Mouse (Mus musculus) forebrain, embryonic 13.5 days (tissue): ENCODE results near the gene Fhl4. TPM values are rescaled to one million over a fixed set of nuclear protein-coding genes. Genes with fewer than 3 reads are reported as not detected.

Experiments
- ATAC-seq: fragments of 200-750 bp; cut with Nextera tagmentation; 2 replicates; pipeline ENCODE4 v1.8.0; 2017
- H3K27ac ChIP-seq: fragments of 300-500 bp; sonication (generic); 2 replicates; pipeline ENCODE4 v1.5.1; 2015; ENCODE audit warnings: inconsistent platforms, mild to moderate bottlenecking, moderate library complexity
- H3K27me3 ChIP-seq: fragments of 300-500 bp; sonication (generic); 2 replicates; pipeline ENCODE4 v1.6.1; 2015; ENCODE audit warnings: mild to moderate bottlenecking, inconsistent platforms
- H3K36me3 ChIP-seq: fragments of 300-500 bp; sonication (generic); 2 replicates; pipeline ENCODE4 v1.6.1; 2015; ENCODE audit warnings: mild to moderate bottlenecking, inconsistent platforms; ENCODE audit not compliant: poor library complexity, severe bottlenecking
- H3K4me1 ChIP-seq: fragments of 300-500 bp; sonication (generic); 2 replicates; pipeline ENCODE4 v1.6.1; 2015; ENCODE audit warnings: inconsistent platforms
- H3K4me2 ChIP-seq: fragments of 300-500 bp; sonication (generic); 2 replicates; pipeline ENCODE4 v1.6.1; 2015; ENCODE audit warnings: inconsistent platforms, mild to moderate bottlenecking, moderate library complexity
- H3K4me3 ChIP-seq: fragments of 300-500 bp; sonication (generic); 2 replicates; pipeline ENCODE4 v1.5.1; 2015; ENCODE audit warnings: mild to moderate bottlenecking, inconsistent platforms
- H3K9ac ChIP-seq: fragments of 300-500 bp; sonication (generic); 2 replicates; pipeline ENCODE4 v1.6.1; 2015; ENCODE audit warnings: mild to moderate bottlenecking, inconsistent platforms
- H3K9me3 ChIP-seq: fragments of 300-500 bp; sonication (generic); replicated peaks from 2 replicates; pipeline ENCODE4 v1.6.1; 2016; ENCODE audit warnings: inconsistent platforms
- WGBS: fragments of 180-500 bp; shearing (Covaris S2); methylation state at CpG from one replicate; pipeline ENCODE4 v1.1.7; 2015; 5-methylcytosine and 5-hydroxymethylcytosine counted together
- polyA plus RNA-seq: library from polyadenylated mRNA; unstranded; fragments of >200 nt; fragmentation: Nextera tagmentation; extraction: Ambion mirVana; gene quantifications from 2 replicates; pipeline ENCODE4 v1.2.1, GENCODE M21; 2015

Fhl4 gene
- polyA plus RNA-seq, result 2.2 and 2.3 TPM in 2 replicates

- peak within 1 kb of the TSS; percentile 98 for H3K4me2 ChIP-seq
- under 1% methylated on average over 60 of the region's 96 CpGs for WGBS
Measured at GRCm38 (mm10) chr10:85102247-85103084, at the start of gene Fhl4, which contains the start of gene Tmem263. Fhl4 (minus strand) TSS chr10:85102495. Tmem263 (plus strand) TSS chr10:85102627.

DNA sequence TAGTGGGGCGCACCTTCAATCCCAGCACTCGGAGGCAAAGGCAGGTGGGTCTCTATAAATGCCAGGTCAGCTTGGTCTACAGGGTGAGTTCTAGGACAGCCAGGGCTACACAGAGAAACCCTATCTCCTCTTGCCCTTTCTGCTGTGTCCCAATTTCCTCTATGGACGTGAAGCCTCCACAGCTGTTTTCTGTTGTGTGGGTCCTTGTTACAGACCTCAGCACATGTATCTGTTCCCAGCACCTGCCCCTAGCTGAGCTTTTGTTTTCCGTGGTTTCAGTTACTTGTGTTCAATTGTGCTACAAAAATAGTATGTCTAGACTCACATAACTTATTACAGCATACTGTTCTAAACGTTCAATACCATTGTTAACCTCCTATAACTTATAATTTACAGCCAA, 46.9 kb upstream of the Fhl4 start:
- no peaks in the 10 kb centered on the region for H3K4me1 ChIP-seq
- H3K4me2 ChIP-seq, result no peak overlapping the region
- H3K9me3 ChIP-seq, result no peaks in the 10 kb centered on the region
- peaks cover 37% of the 10 kb centered on the region for H3K36me3 ChIP-seq
- 89% methylated on average over 5 of the region's 5 CpGs for WGBS
- no peak overlapping the region for H3K27ac ChIP-seq
- no peaks in the 10 kb centered on the region for H3K27me3 ChIP-seq
- H3K4me3 ChIP-seq, result no peak overlapping the region
- H3K9ac ChIP-seq, result no peak overlapping the region
- ATAC-seq, result no peak

More at GRCm38 (mm10) chr10:85102247-85103084, at the start of gene Fhl4, which contains the start of gene Tmem263:
- Histone ChIP-seq H3K4me3 (peak within 1 kb of the TSS; percentile 80), H3K27ac (peak within 1 kb of the TSS; percentile 86), H3K9ac (peak within 1 kb of the TSS; percentile 82), H3K27me3 (no peaks in the 10 kb centered on the region), H3K9me3 (no peaks in the 10 kb centered on the region), H3K36me3 (no peaks in the 10 kb centered on the region), H3K4me1 (peaks cover 16% of the 10 kb centered on the region)
- ATAC-seq, result peak; percentile 96

DNA sequence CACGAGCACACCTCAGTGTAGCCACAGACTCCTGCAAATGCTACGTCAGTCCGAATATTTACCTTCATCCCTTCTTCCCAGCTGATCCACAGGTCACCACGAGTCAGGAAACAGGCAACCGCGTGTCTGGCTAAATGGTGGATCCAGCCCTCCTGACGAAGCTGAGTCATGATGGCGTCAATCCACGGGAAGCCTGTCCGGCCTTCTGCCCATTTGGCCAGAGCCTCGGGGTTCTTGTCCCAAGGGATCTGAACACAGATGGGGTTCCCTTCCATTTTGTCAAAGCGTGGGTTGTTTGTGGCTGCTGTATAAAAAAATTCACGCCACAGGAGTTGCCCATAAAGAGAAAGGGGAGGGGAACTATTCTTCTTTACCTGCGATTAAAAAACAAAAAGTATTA, 44.0 kb upstream of the Fhl4 start:
- ATAC-seq, result no peak
- Histone ChIP-seq H3K27ac (no peak overlapping the region), H3K27me3 (no peaks in the 10 kb centered on the region), H3K4me2 (no peak overlapping the region), H3K36me3 (peaks cover 61% of the 10 kb centered on the region), H3K9ac (no peak overlapping the region), H3K4me3 (no peak overlapping the region), H3K4me1 (no peaks in the 10 kb centered on the region), H3K9me3 (no peaks in the 10 kb centered on the region)
- 94% methylated on average over 14 of the region's 14 CpGs for WGBS

- no peak overlapping the region for H3K27ac ChIP-seq
- H3K4me3 ChIP-seq, result no peak overlapping the region
- no peaks in the 10 kb centered on the region for H3K27me3 ChIP-seq
- peaks cover 44% of the 10 kb centered on the region for H3K36me3 ChIP-seq
- H3K9ac ChIP-seq, result no peak overlapping the region
- 90% methylated on average over 9 of the region's 9 CpGs for WGBS
- no peaks in the 10 kb centered on the region for H3K4me1 ChIP-seq
- H3K9me3 ChIP-seq, result no peaks in the 10 kb centered on the region
- H3K4me2 ChIP-seq, result no peak overlapping the region
- ATAC-seq, result no peak
Measured at GRCm38 (mm10) chr10:85141465-85141864, 39.2 kb upstream of the Fhl4 start.

DNA sequence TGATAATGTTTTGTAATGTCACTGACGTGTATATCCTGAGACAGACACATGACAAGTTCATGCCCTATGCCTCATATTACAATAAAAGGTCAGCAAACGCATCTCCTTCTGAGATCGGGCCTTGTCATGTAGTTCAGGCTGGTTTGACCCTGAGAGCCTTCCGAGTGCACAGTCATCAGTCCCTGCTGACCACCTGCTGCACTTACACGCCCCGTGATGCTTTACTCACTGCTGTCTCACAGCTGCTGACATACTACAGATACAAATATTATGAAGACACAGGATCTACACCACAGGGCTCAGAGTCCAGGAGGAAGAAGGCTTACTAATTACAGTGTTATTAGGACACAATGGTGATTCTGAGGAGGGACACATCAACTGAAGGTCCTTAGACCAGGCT, 34.3 kb upstream of the Fhl4 start:
- Histone ChIP-seq H3K9ac (no peak overlapping the region), H3K9me3 (no peaks in the 10 kb centered on the region), H3K4me2 (no peak overlapping the region), H3K36me3 (peaks cover 23% of the 10 kb centered on the region), H3K4me1 (no peaks in the 10 kb centered on the region), H3K4me3 (no peak overlapping the region), H3K27me3 (no peaks in the 10 kb centered on the region), H3K27ac (no peak overlapping the region)
- no peak for ATAC-seq
- 92% methylated on average over 6 of the region's 6 CpGs for WGBS

GRCm38 (mm10) chr10:85128453-85128852, 26.2 kb upstream of the Fhl4 start:
- H3K9me3 ChIP-seq, result no peaks in the 10 kb centered on the region
- peaks cover 28% of the 10 kb centered on the region for H3K36me3 ChIP-seq
- no peaks in the 10 kb centered on the region for H3K27me3 ChIP-seq
- H3K27ac ChIP-seq, result 0 out of 2 replicates have a peak overlapping the region, but pooled peaks have one; percentile 7
- H3K4me3 ChIP-seq, result peak overlapping the region; percentile 74
- peaks cover 18% of the 10 kb centered on the region for H3K4me1 ChIP-seq
- WGBS, result 16% methylated on average over 7 of the region's 7 CpGs
- peak; percentile 3 for ATAC-seq
- peak overlapping the region; percentile 71 for H3K4me2 ChIP-seq
- H3K9ac ChIP-seq, result peak overlapping the region; percentile 40

DNA sequence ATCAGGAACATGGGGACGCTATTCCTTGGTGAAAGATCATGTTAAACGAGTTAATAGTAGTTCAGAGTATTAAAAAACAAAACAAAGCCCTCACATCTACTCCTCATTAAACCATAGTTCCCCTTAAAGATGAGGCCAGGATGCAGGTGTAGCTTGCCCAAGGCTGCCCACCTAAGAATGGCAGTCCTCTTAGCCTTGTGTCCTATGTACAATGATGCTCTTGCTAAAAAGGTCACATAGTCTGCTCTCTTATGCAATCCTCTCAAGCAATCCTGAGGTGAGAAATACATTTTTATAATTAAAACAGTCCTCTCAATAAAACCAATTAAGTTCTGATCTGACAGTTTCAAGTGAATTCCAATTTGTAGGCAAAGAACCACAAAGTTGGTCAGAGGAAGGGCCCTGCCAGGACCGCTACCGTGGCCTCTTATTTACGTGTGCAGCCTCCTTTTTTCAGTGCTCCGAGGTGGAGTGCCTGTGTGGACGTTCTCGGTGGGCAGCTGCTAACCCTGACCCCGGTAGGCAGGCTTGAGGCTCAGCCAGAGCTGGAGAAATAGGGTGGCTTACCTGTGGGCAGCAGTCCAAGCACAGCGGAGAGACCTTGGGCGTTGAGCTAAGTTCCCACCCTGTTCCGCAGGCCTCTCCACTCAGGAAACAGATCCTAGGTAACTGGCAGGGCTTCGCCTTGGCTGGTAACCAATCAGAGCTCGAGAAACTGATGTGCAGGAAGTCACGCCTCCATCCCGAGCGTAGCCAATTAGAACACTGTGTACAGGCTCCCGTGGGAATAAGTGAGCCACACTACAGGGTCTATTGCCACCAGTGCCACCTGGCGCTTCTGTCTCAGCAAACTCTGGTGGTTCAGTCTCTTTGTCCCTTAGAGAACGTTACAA, 25.3 kb upstream of the Fhl4 start, which contains the start of gene Mterf2:
Gene Mterf2, minus strand, starts transcription at position 633 of the 893 bp plus-strand sequence.
- peaks cover 27% of the 10 kb centered on the region for H3K36me3 ChIP-seq
- H3K4me2 ChIP-seq, result peak within 1 kb of the TSS; percentile 71
- H3K4me1 ChIP-seq, result peaks cover 18% of the 10 kb centered on the region
- H3K4me3 ChIP-seq, result peak within 1 kb of the TSS; percentile 74
- 7% methylated on average over 20 of the region's 20 CpGs for WGBS
- ATAC-seq, result peak; percentile 100
- 0 out of 2 replicates have a peak within 1 kb of the TSS, but pooled peaks have one; percentile 7 for H3K27ac ChIP-seq
- no peaks in the 10 kb centered on the region for H3K9me3 ChIP-seq
- H3K27me3 ChIP-seq, result no peaks in the 10 kb centered on the region
- peak within 1 kb of the TSS; percentile 76 for H3K9ac ChIP-seq

DNA sequence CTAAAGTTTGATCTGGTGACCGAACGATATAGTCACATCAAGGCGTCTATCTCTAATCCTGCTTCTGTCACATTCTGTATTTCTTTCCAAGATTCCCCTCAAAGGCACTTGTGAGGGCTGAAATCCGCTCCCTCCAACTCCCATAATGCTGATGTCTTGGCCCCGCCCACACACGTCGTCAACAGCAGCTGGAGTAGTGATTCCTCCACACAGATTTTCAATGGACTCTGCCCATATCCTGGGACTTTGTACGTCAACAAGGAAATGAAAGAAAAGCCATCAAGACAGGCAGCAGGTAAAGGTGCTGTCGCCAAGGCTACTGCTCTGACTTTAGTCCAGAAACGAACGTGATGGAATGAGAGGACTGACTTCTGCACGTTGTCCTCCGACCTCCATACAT, 22.9 kb upstream of the Fhl4 start:
- 86% methylated on average over 13 of the region's 13 CpGs for WGBS
- Histone ChIP-seq H3K27ac (no peak overlapping the region), H3K4me2 (no peak overlapping the region), H3K9me3 (no peaks in the 10 kb centered on the region), H3K4me3 (no peak overlapping the region), H3K4me1 (peaks cover 18% of the 10 kb centered on the region), H3K9ac (no peak overlapping the region), H3K36me3 (peaks cover 38% of the 10 kb centered on the region), H3K27me3 (no peaks in the 10 kb centered on the region)
- no peak for ATAC-seq

- ATAC-seq, result no peak
- H3K27ac ChIP-seq, result no peak overlapping the region
- no peak overlapping the region for H3K4me2 ChIP-seq
- H3K9ac ChIP-seq, result no peak overlapping the region
- H3K4me1 ChIP-seq, result no peaks in the 10 kb centered on the region
- WGBS, result 91% methylated on average over 4 of the region's 4 CpGs
- H3K27me3 ChIP-seq, result no peaks in the 10 kb centered on the region
- no peaks in the 10 kb centered on the region for H3K9me3 ChIP-seq
- peaks cover 27% of the 10 kb centered on the region for H3K36me3 ChIP-seq
- no peak overlapping the region for H3K4me3 ChIP-seq
Measured at GRCm38 (mm10) chr10:85114409-85114808, 12.1 kb upstream of the Fhl4 start.

DNA sequence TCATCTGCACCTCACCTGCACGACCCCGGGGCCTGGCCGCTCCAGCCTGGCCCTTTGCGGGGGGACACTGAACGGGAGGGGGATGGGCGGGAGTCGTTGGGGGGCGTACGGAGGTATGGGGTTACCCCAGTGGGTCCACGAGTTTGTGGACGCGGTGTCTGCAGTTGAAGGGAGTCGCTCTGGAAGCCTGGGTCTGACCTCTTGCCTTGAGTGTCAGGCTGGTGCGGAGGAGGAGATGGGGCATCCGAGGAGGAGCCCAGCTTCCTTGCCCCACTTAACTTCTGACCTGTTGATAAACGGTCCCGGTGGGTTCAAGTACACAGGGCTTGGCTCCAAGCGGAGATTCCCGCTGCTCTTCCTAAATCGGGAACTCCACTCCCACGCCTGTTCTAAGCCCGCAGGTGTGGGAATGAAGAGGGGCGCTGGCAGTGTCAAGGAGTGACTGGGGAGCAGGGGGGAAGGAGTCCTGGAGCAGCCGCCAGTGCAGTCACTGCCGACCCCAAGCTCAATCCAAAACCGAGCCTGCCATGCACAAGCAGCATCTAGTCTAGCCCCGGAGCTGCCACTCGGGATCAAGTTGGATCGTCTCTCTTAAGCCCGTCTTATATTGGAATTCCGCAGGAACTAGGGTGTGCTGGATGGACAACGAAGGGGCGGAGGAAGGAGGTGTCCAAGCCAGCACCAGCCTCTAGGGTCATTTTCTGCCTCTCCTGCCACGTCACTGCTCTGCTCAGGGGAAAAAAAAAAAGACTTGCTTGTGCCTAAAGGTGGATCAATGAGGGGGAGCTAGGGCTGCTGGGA, 990 bp upstream of the Fhl4 start:
- Histone ChIP-seq H3K9me3 (no peaks in the 10 kb centered on the region), H3K27ac (peak overlapping the region; percentile 65; the same call in 1 of the 2 replicates), H3K4me1 (peaks cover 16% of the 10 kb centered on the region), H3K4me2 (peak overlapping the region; percentile 98), H3K27me3 (no peaks in the 10 kb centered on the region), H3K4me3 (peak overlapping the region; percentile 80), H3K36me3 (no peaks in the 10 kb centered on the region), H3K9ac (peak overlapping the region; percentile 82)
- WGBS, result under 1% methylated on average over 34 of the region's 34 CpGs
- 0 out of 2 replicates have a peak, but pooled peaks have one; percentile 15 for ATAC-seq

GRCm38 (mm10) chr10:85101841-85102240, 454 bp downstream of the Fhl4 start:
- peaks cover 16% of the 10 kb centered on the region for H3K4me1 ChIP-seq
- H3K9me3 ChIP-seq, result no peaks in the 10 kb centered on the region
- under 1% methylated on average over 10 of the region's 10 CpGs for WGBS
- ATAC-seq, result peak; percentile 42
- H3K9ac ChIP-seq, result peak overlapping the region; percentile 82
- H3K27me3 ChIP-seq, result no peaks in the 10 kb centered on the region
- peak overlapping the region; percentile 86 for H3K27ac ChIP-seq
- H3K4me2 ChIP-seq, result peak overlapping the region; percentile 98
- H3K36me3 ChIP-seq, result no peaks in the 10 kb centered on the region
- H3K4me3 ChIP-seq, result peak overlapping the region; percentile 80
